Comparison of ENCODE assay signal across 43 mouse cellular contexts in genomic region chr3:107214606-107215005, GRCm38 (mm10). TPM values are rescaled to one million over a fixed set of nuclear protein-coding genes. Genes with fewer than 3 reads are reported as not detected.
"Had no signal": no experiment of that assay in that cellular context is flagged by ENCODE, and none has a peak within 500 bp of the region (broad histone marks: within the 10 kb centered on the region; RNA-seq: fewer than 3 reads in every experiment).

No protein-coding gene starts in this region.

- H3K9me3 ChIP-seq: heart, embryonic 10.5 days; heart, embryonic 12.5 days; hindbrain, embryonic 10.5 days; hindbrain, embryonic 12.5 days; intestine, embryonic 15.5 days; limb, embryonic 13.5 days; limb, embryonic 15.5 days; liver, embryonic 12.5 days had no signal

- ATAC-seq: hindbrain, embryonic 16.5 days; inflammation-experienced regulatory T-cells, adult 6 months; intestine, embryonic 15.5 days; intestine, postnatal 0 days; liver, embryonic 12.5 days had no signal

- H3K9ac ChIP-seq: heart, embryonic 12.5 days; hindbrain, embryonic 12.5 days; hindbrain, embryonic 14.5 days; intestine, embryonic 15.5 days; limb, embryonic 13.5 days; limb, embryonic 15.5 days; liver, embryonic 12.5 days had no signal

- DNase-seq: gastrocnemius, adult 2 months; gastrocnemius, postnatal 10 days; gastrocnemius, postnatal 25 days; heart, adult 18-20 months; heart, postnatal 10 days; heart, postnatal 4 days; kidney, adult 18-20 months; kidney, adult 8-10 months; kidney, postnatal 10 days; kidney, postnatal 36 days; layer of hippocampus, adult 9-11 months; layer of hippocampus, postnatal 36 days; left cerebral cortex, postnatal 4 days had no signal

- H3K27me3 ChIP-seq: heart, embryonic 12.5 days; hindbrain, embryonic 12.5 days; intestine, embryonic 15.5 days; limb, embryonic 13.5 days had no signal

- H3K4me1 ChIP-seq: heart, embryonic 10.5 days; heart, embryonic 12.5 days; hindbrain, embryonic 12.5 days; intestine, embryonic 15.5 days; limb, embryonic 13.5 days; limb, embryonic 15.5 days; liver, embryonic 12.5 days had no signal

- H3K4me3 ChIP-seq: gastrocnemius, adult 2 months; heart, embryonic 10.5 days; heart, embryonic 12.5 days; hindbrain, embryonic 10.5 days; hindbrain, embryonic 12.5 days; intestine, embryonic 15.5 days; limb, embryonic 13.5 days; limb, embryonic 15.5 days; liver, embryonic 12.5 days had no signal

- H3K36me3 ChIP-seq: heart, embryonic 10.5 days; heart, embryonic 12.5 days; hindbrain, embryonic 10.5 days; hindbrain, embryonic 12.5 days; intestine, embryonic 15.5 days; limb, embryonic 13.5 days; limb, embryonic 15.5 days; liver, embryonic 12.5 days had no signal

- H3K4me2 ChIP-seq: heart, embryonic 12.5 days; hindbrain, embryonic 12.5 days; hindbrain, embryonic 14.5 days; intestine, embryonic 15.5 days; limb, embryonic 13.5 days; limb, embryonic 15.5 days; liver, embryonic 12.5 days had no signal

- H3K27ac ChIP-seq: gastrocnemius, adult 2 months; heart, embryonic 10.5 days; hindbrain, embryonic 10.5 days; hindbrain, embryonic 12.5 days; hindbrain, embryonic 14.5 days; intestine, embryonic 15.5 days; limb, embryonic 13.5 days; limb, embryonic 15.5 days; liver, embryonic 12.5 days had no signal

RNA-seq across cellular contexts. Expression of gene Cym, which starts 6.9 kb away (rescaled TPM):
- total RNA-seq: gastrocnemius, adult 2 months; gastrocnemius, postnatal 25 days; gastrocnemius, postnatal 4 days; granulocyte monocyte progenitor cell, adult 5-6 weeks; heart, adult 18-20 months; heart, adult 8-10 months; heart, postnatal 10 days; heart, postnatal 4 days; layer of hippocampus, adult 18-20 months; layer of hippocampus, postnatal 14 days; left cerebral cortex, adult 18-20 months; left cerebral cortex, postnatal 25 days; left cerebral cortex, postnatal 4 days had no signal
- polyA plus RNA-seq: heart, embryonic 10.5 days; hindbrain, embryonic 10.5 days; hindbrain, embryonic 12.5 days; hindbrain, embryonic 14.5 days; kidney, embryonic 14.5 days; limb, embryonic 11.5 days; limb, embryonic 13.5 days; liver, adult 2 months; liver, embryonic 12.5 days had no signal

RNA-seq across cellular contexts. Expression of gene A630076J17Rik, which starts 15.8 kb away (rescaled TPM):
- total RNA-seq: gastrocnemius, adult 2 months; gastrocnemius, postnatal 10 days; gastrocnemius, postnatal 25 days; gastrocnemius, postnatal 4 days; granulocyte monocyte progenitor cell, adult 5-6 weeks; heart, adult 18-20 months; heart, adult 8-10 months; heart, postnatal 10 days; heart, postnatal 25 days; heart, postnatal 4 days; layer of hippocampus, adult 18-20 months; layer of hippocampus, adult 8-10 months; layer of hippocampus, postnatal 14 days; layer of hippocampus, postnatal 36 days; left cerebral cortex, adult 18-20 months; left cerebral cortex, adult 8-10 months; left cerebral cortex, postnatal 10 days; left cerebral cortex, postnatal 25 days; left cerebral cortex, postnatal 4 days; liver, adult 2 months had no signal
- polyA plus RNA-seq: heart, embryonic 10.5 days; heart, embryonic 12.5 days; hindbrain, embryonic 10.5 days; hindbrain, embryonic 12.5 days; hindbrain, embryonic 14.5 days; hindbrain, embryonic 16.5 days; intestine, embryonic 15.5 days; kidney, embryonic 14.5 days; kidney, embryonic 16.5 days; large intestine, adult 2 months; limb, embryonic 11.5 days; limb, embryonic 13.5 days; limb, embryonic 15.5 days; liver, adult 2 months; liver, embryonic 12.5 days had no signal

RNA-seq across cellular contexts. Expression of gene Prok1, which starts 24.9 kb away (rescaled TPM):
- total RNA-seq: gastrocnemius, adult 2 months; gastrocnemius, postnatal 25 days; granulocyte monocyte progenitor cell, adult 5-6 weeks; heart, adult 8-10 months; heart, postnatal 10 days; heart, postnatal 25 days; layer of hippocampus, postnatal 14 days; layer of hippocampus, postnatal 36 days; left cerebral cortex, postnatal 10 days; left cerebral cortex, postnatal 4 days had no signal
- polyA plus RNA-seq: heart, embryonic 10.5 days; heart, embryonic 12.5 days; heart, embryonic 14.5 days; heart, embryonic 16.5 days; hindbrain, embryonic 12.5 days; intestine, embryonic 15.5 days; intestine, postnatal 0 days; kidney, embryonic 14.5 days; limb, embryonic 11.5 days; liver, embryonic 12.5 days had no signal

RNA-seq across cellular contexts. Expression of gene Kcna10, which starts 31.8 kb away (rescaled TPM):
- total RNA-seq: granulocyte monocyte progenitor cell, adult 5-6 weeks; heart, adult 18-20 months; heart, adult 8-10 months; heart, postnatal 10 days; heart, postnatal 25 days; heart, postnatal 4 days; layer of hippocampus, adult 18-20 months; layer of hippocampus, adult 8-10 months; layer of hippocampus, postnatal 14 days; layer of hippocampus, postnatal 36 days; left cerebral cortex, adult 18-20 months; left cerebral cortex, postnatal 10 days; left cerebral cortex, postnatal 25 days; liver, adult 2 months had no signal
- polyA plus RNA-seq: heart, embryonic 10.5 days; heart, embryonic 12.5 days; heart, embryonic 14.5 days; heart, embryonic 16.5 days; hindbrain, embryonic 10.5 days; hindbrain, embryonic 12.5 days; hindbrain, embryonic 14.5 days; hindbrain, embryonic 16.5 days; inflammation-experienced regulatory T-cells, adult 6 months; intestine, embryonic 15.5 days; intestine, postnatal 0 days; kidney, embryonic 14.5 days; kidney, embryonic 16.5 days; large intestine, adult 2 months; limb, embryonic 11.5 days; limb, embryonic 13.5 days; liver, adult 2 months; liver, embryonic 12.5 days had no signal
